Mouse (Mus musculus) skeletal muscle tissue, adult 2 months (tissue): ENCODE results near the gene Oca2.
A peak's percentile ranks its signal among the peaks of the same experiment; 100 is the strongest.

Experiments
- DNase-seq: peaks from one replicate; pipeline ENCODE4 v3.0.0-alpha.2; 2012; ENCODE audit warnings: low read depth, low spot score

Oca2 gene

DNA sequence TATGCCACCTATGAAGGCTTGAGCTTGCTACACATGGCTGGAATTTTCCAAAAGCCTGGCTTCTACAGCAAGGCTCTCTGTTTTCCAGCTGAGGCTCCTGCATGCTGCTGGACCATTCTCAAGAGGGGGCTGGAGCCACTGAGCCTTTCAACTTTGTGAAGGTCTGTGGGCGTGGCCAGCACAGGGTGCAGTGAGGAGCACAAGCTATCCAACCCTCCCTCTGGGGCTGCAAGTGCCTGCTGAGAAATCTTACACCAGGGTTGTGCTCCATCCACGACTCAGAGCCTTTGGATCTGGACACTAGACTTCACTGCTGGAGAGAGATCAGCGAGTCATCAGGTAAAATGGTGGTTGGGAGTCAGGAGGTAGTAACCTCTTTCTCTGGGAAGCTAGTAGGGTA is at the start of gene Oca2:
TSS of gene Oca2 (plus strand) at position 218 of the 400 bp plus-strand sequence.
- DNase-seq, result no peak

DNA sequence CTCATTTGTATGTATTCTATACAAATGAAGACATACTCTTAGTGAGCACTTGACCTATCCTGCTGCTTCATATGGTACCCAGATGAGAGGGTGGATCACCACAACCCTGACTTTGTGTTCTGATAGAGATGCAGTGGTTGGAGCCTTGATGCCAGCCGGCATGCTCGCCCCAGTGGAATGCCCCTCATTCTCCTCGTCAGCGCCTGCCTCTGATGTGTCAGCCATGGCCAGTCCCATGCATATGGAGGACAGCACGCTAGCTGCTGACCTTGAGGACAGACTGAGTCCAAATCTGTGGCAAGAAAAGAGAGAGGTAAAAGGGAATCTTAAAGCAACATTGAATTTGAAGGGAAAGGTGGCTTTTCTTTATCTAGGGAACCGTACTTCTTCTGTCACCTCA is 48.5 kb upstream of the Oca2 start:
- DNase-seq, result no peak

DNA sequence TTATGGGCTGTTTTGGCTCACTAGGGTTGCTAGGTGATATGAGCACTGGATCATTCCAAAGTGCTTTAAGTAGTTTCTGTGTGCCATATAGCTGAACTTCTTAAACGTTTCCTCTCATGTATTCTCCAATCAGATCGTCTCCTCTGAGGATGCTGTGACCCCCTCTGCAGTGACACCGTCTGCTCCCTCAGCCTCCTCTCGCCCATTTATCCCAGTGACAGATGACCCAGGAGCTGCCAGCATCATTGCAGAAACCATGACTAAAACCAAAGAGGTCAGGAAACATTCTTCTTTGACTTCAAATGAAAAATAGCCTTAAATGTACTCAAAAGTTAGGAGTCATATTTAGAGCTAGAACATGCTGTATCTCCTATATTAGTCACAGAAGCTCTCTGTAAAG is 47.9 kb upstream of the Oca2 start:
- DNase-seq, result no peak

DNA sequence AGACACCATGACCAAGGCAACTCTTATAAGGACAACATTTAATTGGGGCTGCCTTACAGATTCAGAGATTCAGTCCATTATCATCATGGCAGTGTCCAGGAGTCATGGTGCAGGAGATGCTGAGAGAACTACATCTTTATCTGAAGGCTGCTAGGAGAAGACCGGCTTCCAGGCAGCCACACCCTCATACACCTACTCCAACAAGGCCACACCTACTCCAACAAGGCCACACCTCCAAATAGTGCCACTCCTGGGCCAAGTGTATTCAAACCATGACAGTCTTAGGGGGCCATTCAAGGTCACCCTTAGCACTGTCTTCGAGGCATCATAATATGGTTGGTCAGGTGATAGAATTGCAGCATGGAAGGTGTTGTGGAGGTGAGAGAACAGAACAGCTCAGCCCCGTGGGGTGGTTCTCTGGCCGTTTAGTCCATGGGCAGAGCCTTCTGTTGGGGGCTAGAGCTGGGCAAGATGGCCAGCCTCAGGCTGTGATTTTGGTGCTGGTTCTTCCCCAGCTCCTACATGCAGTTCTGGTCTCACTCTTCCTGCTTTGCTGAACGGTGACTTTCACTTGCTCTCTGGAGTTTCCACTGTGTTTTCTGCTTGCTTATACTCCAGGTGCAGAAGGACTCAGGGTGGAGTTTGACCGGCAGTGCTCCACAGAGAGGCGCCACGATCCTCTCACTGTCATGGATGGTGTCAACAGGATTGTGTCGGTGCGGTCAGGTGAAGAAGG is 37.9 kb upstream of the Oca2 start:
- DNase-seq, result no peak

DNA sequence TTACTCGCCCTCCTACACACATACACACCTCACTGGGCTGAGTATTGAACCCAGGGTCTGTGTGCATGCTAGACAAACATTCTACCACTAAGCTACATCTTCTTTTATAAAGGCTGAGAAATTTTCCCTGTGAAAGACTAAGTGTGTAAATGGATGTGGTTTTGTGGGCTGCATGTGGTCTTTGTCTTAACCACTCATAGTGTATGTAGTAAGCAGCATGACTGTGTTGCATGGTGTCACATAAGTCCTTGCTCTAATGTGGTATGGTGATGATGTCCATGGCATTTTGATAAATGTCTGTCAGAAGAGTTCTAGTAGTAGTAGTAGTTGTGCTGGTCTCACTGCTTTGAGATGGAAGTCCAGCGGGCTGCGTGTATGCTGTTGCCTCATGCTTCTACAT is 36.7 kb upstream of the Oca2 start:
- DNase-seq, result no peak

DNA sequence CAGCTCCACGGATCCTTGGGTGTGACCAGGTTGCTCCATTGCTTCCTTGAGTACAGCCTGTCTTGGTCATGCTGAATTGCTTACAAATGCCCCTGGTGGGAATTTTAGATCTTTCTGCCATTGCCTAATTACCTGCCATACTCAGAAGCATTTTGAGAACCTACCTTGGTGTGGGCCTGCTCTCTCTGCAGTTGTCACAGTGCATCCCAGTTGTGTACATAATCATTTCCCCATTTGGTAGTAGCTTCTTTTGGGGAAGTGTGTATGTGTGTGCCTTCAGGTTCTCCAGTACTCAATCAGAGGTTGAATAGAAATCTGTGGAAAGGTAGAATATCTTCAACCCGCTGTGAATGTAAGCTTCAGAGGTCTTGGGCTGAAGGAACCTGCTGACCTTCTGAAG is 36.3 kb upstream of the Oca2 start:
- no peak for DNase-seq

DNA sequence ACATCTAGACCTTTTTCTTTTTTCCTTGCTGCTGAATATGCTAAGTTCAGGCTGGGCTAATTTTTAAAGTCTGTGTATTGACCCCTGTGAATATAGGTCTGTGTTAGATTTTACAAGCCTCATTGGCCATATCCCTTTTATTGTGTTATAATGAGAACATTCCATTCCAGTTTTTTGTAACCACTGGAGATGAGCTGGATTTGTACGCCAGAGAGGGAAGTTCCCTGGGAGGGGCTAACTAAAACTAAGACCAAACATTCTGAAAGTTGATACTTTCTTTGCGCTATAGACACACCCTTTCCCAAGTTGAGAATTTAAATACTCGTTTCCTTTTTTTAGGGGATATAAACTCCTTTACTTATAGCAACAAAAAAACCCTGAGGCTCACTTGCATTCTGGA is 34.7 kb upstream of the Oca2 start:
- no peak for DNase-seq

DNA sequence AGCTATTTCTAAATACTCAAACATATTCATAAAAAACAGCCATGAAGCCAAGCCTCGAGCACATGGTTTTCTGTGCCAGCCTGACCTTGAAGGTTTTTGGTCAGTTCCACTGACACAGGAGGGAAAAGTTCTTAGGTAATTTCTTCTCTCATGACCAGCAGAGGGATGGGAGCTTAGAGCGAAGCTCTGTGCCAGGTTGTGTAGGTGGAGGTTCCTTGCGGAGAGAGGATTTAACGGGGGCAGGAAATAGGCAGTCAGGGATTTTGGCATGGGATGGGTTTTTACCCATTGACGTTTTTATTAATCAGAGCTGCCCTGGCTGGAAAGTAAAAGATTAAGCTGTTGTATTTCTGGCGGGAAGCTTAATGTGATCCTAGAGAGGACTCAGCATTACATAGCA is 18.7 kb upstream of the Oca2 start:
- no peak for DNase-seq

DNA sequence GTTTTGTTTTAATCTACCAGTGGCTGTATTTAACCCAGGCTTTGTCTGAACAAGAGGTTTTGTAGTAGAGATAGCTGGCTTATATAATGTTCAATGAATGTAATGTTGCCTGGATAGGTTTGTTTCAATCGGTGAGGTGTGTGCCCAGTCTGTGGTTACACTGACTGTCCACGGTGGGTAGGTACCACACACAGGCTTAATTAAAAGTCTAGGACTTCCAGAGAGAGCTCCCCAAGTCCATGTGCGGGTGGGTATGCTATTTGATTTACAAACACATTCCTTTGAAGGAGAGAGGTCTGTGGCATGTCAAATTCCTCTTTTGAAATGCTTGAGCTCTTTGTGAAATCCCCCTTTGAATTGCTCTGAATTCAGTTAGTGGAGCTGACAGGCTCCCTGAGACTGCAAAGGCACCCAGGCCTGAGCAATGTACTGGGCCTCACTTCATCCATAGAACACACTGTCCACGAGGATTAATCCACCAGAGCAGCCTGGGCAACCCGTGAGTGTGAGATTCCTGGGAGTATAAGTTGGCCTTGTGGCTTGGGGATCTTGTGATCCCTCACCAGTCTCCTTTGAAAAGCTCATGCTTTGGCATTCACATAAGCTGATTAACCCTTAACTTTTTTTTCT is 3.7 kb upstream of the Oca2 start:
- no peak for DNase-seq

DNA sequence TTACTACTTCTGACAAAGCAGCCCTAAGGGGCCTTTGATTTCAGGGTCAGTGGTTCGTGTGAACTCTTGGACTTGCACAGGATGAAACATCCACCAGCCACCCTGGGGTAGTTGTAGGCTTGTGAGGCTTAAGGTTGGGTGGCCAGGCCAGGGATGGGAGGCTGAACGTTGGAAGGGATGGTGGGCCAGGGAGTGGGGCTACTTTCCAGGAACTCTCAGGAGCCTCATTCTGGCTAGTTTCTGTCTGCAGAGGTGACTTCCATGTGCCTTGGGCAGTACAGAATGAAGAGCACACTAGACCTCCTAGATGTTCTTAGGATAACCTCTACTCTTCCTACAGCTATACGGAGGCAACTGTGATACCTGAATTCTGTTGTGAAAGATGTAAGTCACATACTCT is 2.9 kb upstream of the Oca2 start:
- no peak for DNase-seq

DNA sequence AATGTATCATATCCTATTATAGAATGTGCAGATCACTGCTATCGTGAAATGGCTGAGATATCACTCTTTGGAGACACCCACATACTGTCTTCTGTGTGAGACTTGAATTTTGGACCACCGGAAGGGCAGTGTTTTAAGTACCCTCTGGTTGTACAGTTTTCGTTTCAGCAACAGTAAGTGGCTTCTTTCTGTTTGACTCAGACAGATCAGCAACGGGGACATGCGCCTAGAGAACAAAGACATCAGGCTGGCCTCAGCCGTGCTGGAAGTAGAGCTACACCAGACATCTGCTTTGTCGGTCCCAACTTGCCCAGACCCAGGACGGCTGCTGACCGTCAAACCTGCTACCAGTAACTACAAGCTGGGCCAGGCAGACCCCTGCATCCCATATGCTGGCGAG is 15.0 kb downstream of the Oca2 start:
- DNase-seq, result no peak

DNA sequence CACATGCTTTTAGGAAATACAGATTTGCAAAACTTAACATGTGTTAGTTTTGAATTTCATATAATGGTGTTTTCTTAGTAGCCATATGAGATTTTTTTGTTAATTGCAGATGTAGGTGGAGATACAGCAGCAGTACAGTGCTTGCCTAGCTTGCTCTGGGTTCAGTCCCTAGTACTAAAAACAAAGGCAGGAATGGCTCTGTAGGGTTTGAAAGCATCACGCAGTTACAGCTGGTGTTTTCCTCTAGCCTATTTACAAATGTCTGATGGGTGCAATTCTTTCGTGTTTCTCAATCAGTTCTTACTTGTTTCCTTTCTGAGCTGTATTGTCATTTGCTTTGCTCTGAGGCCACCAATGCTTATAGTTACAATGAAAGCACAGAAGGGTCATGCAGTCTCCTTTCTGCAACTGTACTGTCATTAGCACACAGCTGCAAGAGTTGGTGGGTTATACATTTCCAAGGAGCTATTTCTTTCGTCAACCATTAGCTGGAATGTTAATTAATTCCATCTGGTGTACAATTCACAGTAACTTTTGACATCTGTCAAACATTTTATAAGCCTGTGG is 18.4 kb downstream of the Oca2 start:
- DNase-seq, result no peak

DNA sequence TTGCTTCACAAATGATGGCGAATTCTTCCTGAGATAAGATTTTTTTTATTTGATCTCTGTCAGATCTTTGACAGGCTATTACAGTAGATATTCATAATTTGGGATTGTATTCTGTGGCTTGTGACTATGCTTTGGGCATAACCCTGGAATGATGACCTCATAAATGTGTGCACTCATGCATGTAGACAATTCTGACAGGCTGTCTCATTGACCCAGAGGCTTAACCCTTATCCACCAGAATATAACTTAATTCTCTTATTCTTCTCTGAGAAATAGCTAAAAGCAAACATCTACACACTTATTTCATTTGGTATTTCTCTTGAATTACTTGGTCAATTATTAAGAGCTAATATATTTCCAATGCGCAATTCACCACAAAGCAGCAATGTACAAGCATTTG is 37.9 kb downstream of the Oca2 start:
- no peak for DNase-seq

DNA sequence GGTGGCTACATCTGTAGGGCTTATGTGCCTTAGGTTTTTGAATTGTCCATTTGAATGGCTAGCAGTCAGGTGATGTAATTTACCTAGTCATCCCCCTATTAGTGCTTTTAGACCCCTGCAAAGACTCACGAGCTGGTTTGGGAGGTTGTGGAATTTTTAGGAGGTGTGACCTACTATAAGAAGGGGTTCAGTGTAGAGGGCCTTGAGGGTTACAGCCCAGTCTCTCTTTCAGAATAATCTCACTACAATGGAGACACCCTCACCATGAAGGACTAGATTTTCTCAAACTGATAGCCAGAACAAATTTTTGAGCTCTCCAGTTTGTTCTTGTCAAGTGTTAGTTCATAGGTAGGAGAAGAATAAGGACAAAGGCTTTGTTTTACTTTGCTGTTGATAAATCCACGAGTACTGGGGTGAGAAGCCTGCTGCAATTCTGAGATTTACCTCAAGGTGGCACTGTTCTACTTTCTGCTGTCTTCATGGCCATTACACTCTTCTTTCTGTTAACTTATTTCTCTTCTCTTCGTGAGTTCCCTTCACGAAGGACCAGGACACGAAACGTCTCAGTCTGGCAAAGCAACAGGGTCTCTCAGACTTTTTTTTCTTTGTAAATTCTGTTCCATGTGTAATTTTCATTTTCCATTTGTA is 52.0 kb downstream of the Oca2 start:
- peak; percentile 5 for DNase-seq

DNA sequence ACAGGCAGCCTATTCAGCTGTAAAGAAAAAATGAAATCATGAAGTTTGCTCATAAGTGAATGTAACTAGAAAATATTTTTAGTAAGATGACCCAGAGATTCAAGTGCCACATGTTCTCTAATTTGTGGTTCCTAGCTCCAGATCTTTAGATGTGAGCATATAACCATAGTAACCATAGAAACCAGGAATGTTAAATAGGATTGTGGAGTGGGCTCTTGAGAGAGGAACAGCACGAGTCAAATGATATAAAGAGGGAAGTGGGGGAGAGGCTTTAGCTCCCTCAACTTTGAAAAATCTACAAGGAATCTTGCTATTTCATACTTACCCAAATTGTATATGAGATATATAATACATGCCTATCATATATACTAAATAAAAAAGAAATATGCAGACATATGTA is 64.8 kb downstream of the Oca2 start:
- no peak for DNase-seq

DNA sequence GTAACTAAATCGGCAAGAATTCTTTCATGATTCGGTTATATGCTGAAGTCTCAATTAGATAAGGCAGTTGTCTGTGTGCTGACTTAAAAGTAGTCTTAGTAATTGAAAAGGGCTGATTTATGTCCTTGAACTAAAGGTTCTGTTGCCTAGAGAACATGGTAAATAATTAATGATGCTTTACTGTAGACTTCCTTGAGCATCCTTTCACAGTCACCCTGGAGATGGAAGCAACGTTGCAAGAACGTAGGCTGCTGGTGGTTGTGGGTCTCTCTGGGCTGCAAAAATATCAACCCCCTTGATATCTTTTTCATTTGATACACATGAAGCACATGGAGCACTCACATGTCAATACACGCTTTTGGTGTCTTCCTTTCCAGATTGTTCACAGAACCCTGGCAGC is 74.8 kb downstream of the Oca2 start:
- DNase-seq, result no peak

DNA sequence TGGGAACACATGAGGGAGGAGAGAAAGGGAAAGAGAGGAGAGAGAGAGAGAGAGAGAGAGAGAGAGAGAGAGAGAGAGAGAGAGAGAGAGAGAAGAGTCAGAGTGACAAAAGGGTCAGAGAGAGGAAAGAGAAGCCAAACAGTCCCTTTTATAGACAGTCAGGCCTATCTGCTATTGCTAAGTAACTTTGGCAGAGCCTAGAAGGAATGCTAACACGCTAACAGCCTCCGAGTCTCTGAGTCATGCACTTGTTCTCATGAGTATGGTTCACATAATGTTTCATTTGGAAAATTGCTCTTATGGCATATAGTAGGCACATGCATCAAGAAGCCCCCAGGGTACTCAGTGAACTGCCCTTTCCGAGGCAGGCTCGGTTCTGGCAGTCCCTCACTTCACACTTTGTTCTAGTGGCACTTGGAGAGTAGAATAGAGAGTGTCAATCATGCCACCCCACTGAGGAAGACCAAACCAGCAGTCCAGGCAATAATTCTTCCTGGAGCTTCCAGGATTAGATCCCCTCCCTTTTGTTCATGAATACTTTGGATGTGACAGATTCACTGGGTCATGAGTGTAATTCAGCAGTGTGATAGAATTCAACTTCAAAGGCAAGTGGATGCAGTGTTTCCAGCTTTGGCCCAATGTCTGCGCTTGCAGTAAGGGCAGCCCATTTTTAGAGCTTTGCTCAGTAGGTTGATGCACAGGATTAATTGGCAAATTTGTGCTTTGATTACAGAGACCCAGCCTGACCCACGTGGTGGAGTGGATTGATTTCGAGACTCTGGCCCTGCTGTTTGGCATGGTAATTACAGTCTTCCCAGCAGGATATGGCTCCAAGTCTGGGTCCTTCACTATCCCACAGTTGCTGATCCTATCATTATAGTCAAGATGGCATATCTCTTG is 76.3 kb downstream of the Oca2 start:
- no peak for DNase-seq

DNA sequence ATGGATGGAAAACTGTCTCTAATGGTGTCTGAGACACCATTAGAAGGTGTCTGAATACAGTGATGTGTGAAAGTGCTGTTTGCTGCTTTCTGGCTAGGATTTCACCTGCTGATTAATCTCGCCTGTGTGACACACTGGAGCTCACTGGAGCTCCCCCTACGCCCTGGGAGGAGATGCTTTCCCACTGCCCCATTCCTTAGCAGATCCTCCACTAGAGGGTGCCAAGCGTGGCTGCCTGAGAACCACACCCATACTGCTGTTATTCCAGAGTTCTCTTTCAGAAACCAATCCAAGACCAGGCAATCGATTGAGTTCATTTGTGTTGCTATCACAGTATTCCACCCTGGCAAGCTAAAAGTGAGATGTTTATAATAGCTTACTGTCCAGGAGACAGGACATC is 88.2 kb downstream of the Oca2 start:
- DNase-seq, result no peak

DNA sequence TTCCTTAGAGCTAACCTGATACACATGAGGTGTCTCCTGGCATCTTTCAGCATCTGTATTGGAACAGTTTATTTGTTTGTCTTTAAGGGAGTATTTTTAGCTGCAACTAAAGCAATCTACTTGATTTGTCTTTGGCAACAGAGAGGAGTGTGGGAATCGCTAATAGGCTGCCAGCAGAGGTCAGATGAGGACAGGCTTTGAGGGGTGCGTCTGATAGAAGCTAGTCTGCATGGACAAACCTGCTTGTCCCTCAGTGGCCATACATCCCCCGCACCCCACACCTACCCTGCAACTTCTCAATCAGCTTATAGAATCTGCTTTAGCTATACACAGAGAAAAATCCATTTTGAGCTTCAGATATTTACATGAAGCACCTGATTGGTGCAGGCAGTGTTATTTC is 109.0 kb downstream of the Oca2 start:
- DNase-seq, result no peak

DNA sequence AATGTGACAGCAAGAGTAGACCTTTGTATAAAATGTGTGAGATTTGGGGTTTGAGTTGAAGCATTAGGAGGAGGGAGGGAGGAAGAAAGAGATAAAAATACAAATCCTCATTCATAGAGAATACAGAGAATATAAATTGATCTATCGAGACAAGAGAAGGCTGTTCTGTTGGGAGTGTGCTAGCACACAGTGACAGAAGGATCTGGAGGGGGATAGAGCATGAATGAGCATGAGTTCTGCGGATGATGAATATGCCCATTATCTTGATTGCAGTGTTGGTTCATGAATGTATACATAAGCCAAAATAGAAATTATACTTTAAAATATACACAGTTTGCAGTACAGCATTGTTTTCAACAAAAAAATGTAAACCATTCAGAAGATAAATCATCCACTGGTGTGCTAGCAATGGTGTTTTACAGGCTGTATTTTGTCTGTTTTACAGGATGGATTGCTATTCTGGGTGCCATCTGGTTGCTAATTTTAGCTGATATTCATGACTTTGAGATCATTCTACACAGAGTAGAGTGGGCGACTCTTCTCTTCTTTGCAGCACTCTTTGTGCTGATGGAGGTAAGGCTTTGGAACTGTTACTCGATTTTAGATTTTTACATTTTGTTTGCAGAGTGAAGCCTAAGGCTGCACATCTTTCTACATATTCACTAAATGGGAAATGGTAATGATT is 117.2 kb downstream of the Oca2 start:
- DNase-seq, result no peak

DNA sequence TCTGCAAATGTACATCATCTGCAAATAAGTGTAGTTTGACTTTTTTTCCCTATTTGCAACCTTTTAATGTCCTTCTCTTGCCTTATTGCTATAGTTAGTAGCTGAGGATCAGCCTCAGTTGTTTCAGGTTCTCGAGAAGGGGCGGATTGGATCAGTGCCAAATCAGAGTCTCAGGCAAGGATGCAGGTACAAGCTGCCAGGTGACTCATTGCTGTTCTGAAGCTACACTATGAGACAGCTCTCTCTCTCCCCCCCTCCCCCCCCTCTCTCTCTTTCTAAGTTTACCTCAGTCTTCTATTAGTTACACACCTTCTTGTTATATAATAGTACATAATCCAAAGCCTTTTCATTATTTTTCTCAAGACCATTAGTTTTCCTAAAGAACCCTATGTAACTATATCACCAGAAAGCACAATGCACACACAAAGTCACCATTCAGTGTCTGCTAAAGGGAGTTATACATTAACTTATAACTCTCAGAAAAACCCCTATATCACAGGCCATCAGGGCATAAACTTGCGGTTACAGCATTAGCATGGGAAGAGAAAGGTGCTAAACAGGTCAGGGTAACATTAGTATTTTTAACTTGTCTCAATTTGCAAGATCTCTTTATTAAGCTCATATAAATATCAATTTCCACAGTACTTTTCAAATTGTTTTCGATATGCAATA is 142.3 kb downstream of the Oca2 start:
- no peak for DNase-seq
